Mouse (Mus musculus): ENCODE measurements around the gene Fbrs. TPM values are rescaled to one million over a fixed set of nuclear protein-coding genes. Genes with fewer than 3 reads are reported as not detected.

Fbrs gene
- polyA plus RNA-seq, 1 experiment from 2014 or later = 8.9 TPM

- peaks cover 2% of the 10 kb centered on the region; the same call in 1 of the 2 replicates for H3K36me3 ChIP-seq (replicated peaks; ENCODE audit: control insufficient read depth, insufficient read depth, low read depth, low read length)
Measured at GRCm38 (mm10) chr7:127513016-127513390, 34.0 kb downstream of the Fbrs start.

GRCm38 (mm10) chr7:127513781-127514180, 34.8 kb downstream of the Fbrs start:
- DNase-seq (ENCODE audit: low spot score) (no peak), ATAC-seq (replicated peaks; ENCODE audit: insufficient number of reproducible peaks, low FRiP score, low TSS enrichment, low read depth) (no peak)
- 84% methylated on average over 3 of the region's 3 CpGs for WGBS
- no peak overlapping the region for H3K27ac ChIP-seq (replicated peaks; ENCODE audit: low read depth, low read length)
- peak overlapping the region; percentile 80; the same call in 1 of the 2 replicates for H3K4me3 ChIP-seq (ENCODE audit: low read depth, low read length)
- H3K4me2 ChIP-seq (ENCODE audit: low read depth, low read length) = no peak overlapping the region
- no peak overlapping the region for H3K9ac ChIP-seq (replicated peaks; ENCODE audit: low read length)
- no peaks in the 10 kb centered on the region for H3K9me3 ChIP-seq (replicated peaks; ENCODE audit: control insufficient read depth, low read length)
- no peaks in the 10 kb centered on the region for H3K4me1 ChIP-seq (ENCODE audit: control insufficient read depth, insufficient read depth, low read length)
- H3K27me3 ChIP-seq (ENCODE audit: control insufficient read depth, insufficient read depth, low read length) = no peaks in the 10 kb centered on the region
- H3K36me3 ChIP-seq (replicated peaks; ENCODE audit: control insufficient read depth, insufficient read depth, low read depth, low read length) = peaks cover 2% of the 10 kb centered on the region; the same call in 1 of the 2 replicates

More at GRCm38 (mm10) chr7:127513016-127513390, 34.0 kb downstream of the Fbrs start:
- ATAC-seq (replicated peaks; ENCODE audit: insufficient number of reproducible peaks, low FRiP score, low TSS enrichment, low read depth) (no peak), DNase-seq (ENCODE audit: low spot score) (no peak)
- Histone ChIP-seq H3K4me2 (ENCODE audit: low read depth, low read length) (peak overlapping the region; percentile 59), H3K4me3 (ENCODE audit: low read depth, low read length) (peak overlapping the region; percentile 80), H3K27ac (replicated peaks; ENCODE audit: low read depth, low read length) (peak overlapping the region; percentile 95; the same call in 1 of the 2 replicates), H3K27me3 (ENCODE audit: control insufficient read depth, insufficient read depth, low read length) (no peaks in the 10 kb centered on the region), H3K9me3 (replicated peaks; ENCODE audit: control insufficient read depth, low read length) (no peaks in the 10 kb centered on the region), H3K9ac (replicated peaks; ENCODE audit: low read length) (peak overlapping the region; percentile 77), H3K4me1 (ENCODE audit: control insufficient read depth, insufficient read depth, low read length) (no peaks in the 10 kb centered on the region)
- WGBS = 44% methylated on average over 8 of the region's 8 CpGs

GRCm38 (mm10) chr7:127515846-127516245, 36.8 kb downstream of the Fbrs start:
- Histone ChIP-seq H3K36me3 (replicated peaks; ENCODE audit: control insufficient read depth, insufficient read depth, low read depth, low read length) (peaks cover 2% of the 10 kb centered on the region), H3K4me3 (ENCODE audit: low read depth, low read length) (no peak overlapping the region), H3K27ac (replicated peaks; ENCODE audit: low read depth, low read length) (no peak overlapping the region), H3K27me3 (ENCODE audit: control insufficient read depth, insufficient read depth, low read length) (no peaks in the 10 kb centered on the region), H3K9me3 (replicated peaks; ENCODE audit: control insufficient read depth, low read length) (no peaks in the 10 kb centered on the region), H3K9ac (replicated peaks; ENCODE audit: low read length) (no peak overlapping the region), H3K4me2 (ENCODE audit: low read depth, low read length) (no peak overlapping the region), H3K4me1 (ENCODE audit: control insufficient read depth, insufficient read depth, low read length) (no peaks in the 10 kb centered on the region)
- ATAC-seq (replicated peaks; ENCODE audit: insufficient number of reproducible peaks, low FRiP score, low TSS enrichment, low read depth) (no peak), DNase-seq (ENCODE audit: low spot score) (no peak)
- 92% methylated on average over 7 of the region's 7 CpGs for WGBS

- Histone ChIP-seq H3K36me3 (replicated peaks; ENCODE audit: control insufficient read depth, insufficient read depth, low read depth, low read length) (peaks cover 2% of the 10 kb centered on the region), H3K4me2 (ENCODE audit: low read depth, low read length) (no peak overlapping the region), H3K4me1 (ENCODE audit: control insufficient read depth, insufficient read depth, low read length) (no peaks in the 10 kb centered on the region), H3K9ac (replicated peaks; ENCODE audit: low read length) (no peak overlapping the region), H3K9me3 (replicated peaks; ENCODE audit: control insufficient read depth, low read length) (no peaks in the 10 kb centered on the region), H3K27ac (replicated peaks; ENCODE audit: low read depth, low read length) (no peak overlapping the region), H3K4me3 (ENCODE audit: low read depth, low read length) (no peak overlapping the region), H3K27me3 (ENCODE audit: control insufficient read depth, insufficient read depth, low read length) (no peaks in the 10 kb centered on the region)
- ATAC-seq (replicated peaks; ENCODE audit: insufficient number of reproducible peaks, low FRiP score, low TSS enrichment, low read depth) (no peak), DNase-seq (ENCODE audit: low spot score) (no peak)
- 92% methylated on average over 6 of the region's 7 CpGs for WGBS
Measured at GRCm38 (mm10) chr7:127516344-127516743, 37.3 kb downstream of the Fbrs start.

GRCm38 (mm10) chr7:127519284-127519683, 40.3 kb downstream of the Fbrs start, which contains the start of gene Gm42715:
Gm42715 (plus strand) TSS chr7:127519584.
- ATAC-seq (replicated peaks; ENCODE audit: insufficient number of reproducible peaks, low FRiP score, low TSS enrichment, low read depth) = no peak
- no peak within 1 kb of the TSS for H3K4me2 ChIP-seq (ENCODE audit: low read depth, low read length)
- 98% methylated on average over 3 of the region's 3 CpGs for WGBS
- peaks cover 12% of the 10 kb centered on the region for H3K36me3 ChIP-seq (replicated peaks; ENCODE audit: control insufficient read depth, insufficient read depth, low read depth, low read length)
- H3K27ac ChIP-seq (replicated peaks; ENCODE audit: low read depth, low read length) = no peak within 1 kb of the TSS
- H3K4me1 ChIP-seq (ENCODE audit: control insufficient read depth, insufficient read depth, low read length) = no peaks in the 10 kb centered on the region
- no peak for DNase-seq (ENCODE audit: low spot score)
- no peak within 1 kb of the TSS for H3K9ac ChIP-seq (replicated peaks; ENCODE audit: low read length)
- H3K27me3 ChIP-seq (ENCODE audit: control insufficient read depth, insufficient read depth, low read length) = no peaks in the 10 kb centered on the region
- no peaks in the 10 kb centered on the region for H3K9me3 ChIP-seq (replicated peaks; ENCODE audit: control insufficient read depth, low read length)
- no peak within 1 kb of the TSS for H3K4me3 ChIP-seq (ENCODE audit: low read depth, low read length)

Small RNAs within 50 kb of the gene (microRNA-seq; reads per million reads assigned to microRNA genes)
- gene Gm47278 (ENCODE audit: borderline number of aligned reads) = not detected
- gene Mir7060 (ENCODE audit: borderline number of aligned reads) = not detected

Other genes starting within 250 kb of the Fbrs start
- gene Zfp553, start 246.1 kb upstream of the Fbrs start, polyA plus RNA-seq (2014; fragmentation: Nextera tagmentation; extraction: Ambion mirVana) = 20.9 and 22.5 TPM in 2 replicates
- gene Sept1, start 246.1 kb upstream of the Fbrs start, polyA plus RNA-seq (2014; fragmentation: Nextera tagmentation; extraction: Ambion mirVana) = 21.0 and 24.6 TPM in 2 replicates
- gene Zfp771, start 234.9 kb upstream of the Fbrs start, polyA plus RNA-seq (2014; fragmentation: Nextera tagmentation; extraction: Ambion mirVana) = 63.2 and 65.3 TPM in 2 replicates
- gene Dctpp1, start 218.5 kb upstream of the Fbrs start, polyA plus RNA-seq (2014; fragmentation: Nextera tagmentation; extraction: Ambion mirVana) = 253 and 266 TPM in 2 replicates
- gene Sephs2, start 205.1 kb upstream of the Fbrs start, polyA plus RNA-seq (2014; fragmentation: Nextera tagmentation; extraction: Ambion mirVana) = 92.4 and 102 TPM in 2 replicates
- 0.59 and 1.2 TPM in 2 replicates for gene Itgal, start 182.9 kb upstream of the Fbrs start, polyA plus RNA-seq (2014; fragmentation: Nextera tagmentation; extraction: Ambion mirVana)
- 6.1 and 6.4 TPM in 2 replicates for gene Zfp768, start 133.6 kb upstream of the Fbrs start, polyA plus RNA-seq (2014; fragmentation: Nextera tagmentation; extraction: Ambion mirVana)
- gene Zfp747, start 103.1 kb upstream of the Fbrs start, polyA plus RNA-seq (2014; fragmentation: Nextera tagmentation; extraction: Ambion mirVana) = 5.6 and 7.8 TPM in 2 replicates
- 6.7 and 7.1 TPM in 2 replicates for gene 9130019O22Rik, start 92.0 kb upstream of the Fbrs start, polyA plus RNA-seq (2014; fragmentation: Nextera tagmentation; extraction: Ambion mirVana)
- gene E430018J23Rik, start 85.6 kb upstream of the Fbrs start, polyA plus RNA-seq (2014; fragmentation: Nextera tagmentation; extraction: Ambion mirVana) = 6.1 TPM in 2 replicates
- gene Zfp764, start 72.4 kb upstream of the Fbrs start, polyA plus RNA-seq (2014; fragmentation: Nextera tagmentation; extraction: Ambion mirVana) = 7.9 and 8.2 TPM in 2 replicates
- 27.3 and 29.8 TPM in 2 replicates for gene Zfp688, start 57.1 kb upstream of the Fbrs start, polyA plus RNA-seq (2014; fragmentation: Nextera tagmentation; extraction: Ambion mirVana)
- gene Zfp689, start 30.0 kb upstream of the Fbrs start, polyA plus RNA-seq (2014; fragmentation: Nextera tagmentation; extraction: Ambion mirVana) = 11.7 and 12.4 TPM in 2 replicates
- gene Prr14, start 19.6 kb upstream of the Fbrs start, polyA plus RNA-seq (2014; fragmentation: Nextera tagmentation; extraction: Ambion mirVana) = 54.8 and 58.5 TPM in 2 replicates
- 41.9 and 47.5 TPM in 2 replicates for gene Srcap, start 32.8 kb downstream of the Fbrs start, polyA plus RNA-seq (2014; fragmentation: Nextera tagmentation; extraction: Ambion mirVana)
- gene Gm42715, start 40.4 kb downstream of the Fbrs start, polyA plus RNA-seq (2014; fragmentation: Nextera tagmentation; extraction: Ambion mirVana) = 16.1 and 16.3 TPM in 2 replicates
- gene Tmem265, start 82.2 kb downstream of the Fbrs start, polyA plus RNA-seq (2014; fragmentation: Nextera tagmentation; extraction: Ambion mirVana) = 4.8 and 5.7 TPM in 2 replicates
- gene Phkg2, start 94.1 kb downstream of the Fbrs start, polyA plus RNA-seq (2014; fragmentation: Nextera tagmentation; extraction: Ambion mirVana) = 42.9 and 45.8 TPM in 2 replicates
- gene Ccdc189, start 109.4 kb downstream of the Fbrs start, polyA plus RNA-seq (2014; fragmentation: Nextera tagmentation; extraction: Ambion mirVana) = 13.6 and 14.1 TPM in 2 replicates
- gene Rnf40, start 109.6 kb downstream of the Fbrs start, polyA plus RNA-seq (2014; fragmentation: Nextera tagmentation; extraction: Ambion mirVana) = 31.7 and 31.8 TPM in 2 replicates
- 27.3 and 27.5 TPM in 2 replicates for gene Zfp629, start 136.6 kb downstream of the Fbrs start, polyA plus RNA-seq (2014; fragmentation: Nextera tagmentation; extraction: Ambion mirVana)
- 84.9 and 86.6 TPM in 2 replicates for gene Bcl7c, start 229.7 kb downstream of the Fbrs start, polyA plus RNA-seq (2014; fragmentation: Nextera tagmentation; extraction: Ambion mirVana)
- gene Ctf1, start 233.5 kb downstream of the Fbrs start, polyA plus RNA-seq (2014; fragmentation: Nextera tagmentation; extraction: Ambion mirVana) = 17.5 and 19.0 TPM in 2 replicates

Data from embryonic facial prominence, embryonic 11.5 days (tissue).